Mouse (Mus musculus) ovary, adult 18-20 months (tissue): ENCODE results near the gene Lmbr1.
A peak's percentile ranks its signal among the peaks of the same experiment; 100 is the strongest.

Experiments
- DNase-seq: peaks from one replicate; pipeline ENCODE4 v3.0.0; 2022; ENCODE audit warnings: low spot score, mixed read lengths

Lmbr1 gene

GRCm38 (mm10) chr5:29253876-29254275, 124.3 kb downstream of the Lmbr1 start:
- no peak for DNase-seq

GRCm38 (mm10) chr5:29251496-29251873, 126.7 kb downstream of the Lmbr1 start:
- no peak for DNase-seq

GRCm38 (mm10) chr5:29250795-29251495, 127.2 kb downstream of the Lmbr1 start:
- no peak for DNase-seq

- no peak for DNase-seq
Observed at GRCm38 (mm10) chr5:29244769-29245168, 133.4 kb downstream of the Lmbr1 start.

GRCm38 (mm10) chr5:29238379-29238778, 139.8 kb downstream of the Lmbr1 start:
- no peak for DNase-seq

GRCm38 (mm10) chr5:29230481-29230880, 147.7 kb downstream of the Lmbr1 start:
- DNase-seq: no peak

- DNase-seq: no peak
Observed at GRCm38 (mm10) chr5:29224089-29224488, 154.1 kb downstream of the Lmbr1 start.

GRCm38 (mm10) chr5:29217997-29218396, 160.2 kb downstream of the Lmbr1 start:
- no peak for DNase-seq

GRCm38 (mm10) chr5:29211980-29212555, 166.1 kb downstream of the Lmbr1 start:
- no peak for DNase-seq

- DNase-seq: no peak
Observed at GRCm38 (mm10) chr5:29205690-29206089, 172.5 kb downstream of the Lmbr1 start.

GRCm38 (mm10) chr5:29199868-29200267, 178.3 kb downstream of the Lmbr1 start:
- DNase-seq: no peak

GRCm38 (mm10) chr5:29198960-29199488, 179.2 kb downstream of the Lmbr1 start:
- DNase-seq: no peak

GRCm38 (mm10) chr5:29197187-29197586, 181.0 kb downstream of the Lmbr1 start:
- no peak for DNase-seq

GRCm38 (mm10) chr5:29196264-29196658, 181.9 kb downstream of the Lmbr1 start:
- DNase-seq: no peak

GRCm38 (mm10) chr5:29195570-29196263, 182.5 kb downstream of the Lmbr1 start, which contains the start of gene Rnf32:
Rnf32 (plus strand) TSS chr5:29195992.
- peak; percentile 76 for DNase-seq

- no peak for DNase-seq
Observed at GRCm38 (mm10) chr5:29195231-29195569, 183.0 kb downstream of the Lmbr1 start.

GRCm38 (mm10) chr5:29186798-29187197, 191.4 kb downstream of the Lmbr1 start:
- no peak for DNase-seq
